Mouse (Mus musculus): ENCODE measurements around the gene Mrpl11. TPM values are rescaled to one million over a fixed set of nuclear protein-coding genes. Genes with fewer than 3 reads are reported as not detected.
"Not testable (repeated sequence)": the region's sequence is repeated elsewhere in the genome, so short reads cannot be mapped to it uniquely, and the experiment has no call there.

Gene Mrpl11
- total RNA-seq, 1 experiment from 2014 or later: 51.8 TPM

- DNase-seq: peak; percentile 84
These were observed 31.0 kb downstream of the Mrpl11 start for GRCm38 (mm10) chr19:4992904-4993303.

- no peak for DNase-seq
These were observed 32.1 kb downstream of the Mrpl11 start for GRCm38 (mm10) chr19:4994043-4994442.

- no peak for DNase-seq
These were observed 37.6 kb downstream of the Mrpl11 start for GRCm38 (mm10) chr19:4999445-5000140.

- DNase-seq: peak; percentile 81
These were observed 39.9 kb downstream of the Mrpl11 start for GRCm38 (mm10) chr19:5001666-5002406.

GRCm38 (mm10) chr19:5003644-5004043 lies 41.7 kb downstream of the Mrpl11 start:
- not testable (repeated sequence) for DNase-seq

- DNase-seq: no peak
These were observed 43.0 kb downstream of the Mrpl11 start for GRCm38 (mm10) chr19:5004925-5005324.

GRCm38 (mm10) chr19:5013138-5013537 lies 51.2 kb downstream of the Mrpl11 start:
- no peak for DNase-seq

- no peak for DNase-seq
These were observed 53.0 kb downstream of the Mrpl11 start for GRCm38 (mm10) chr19:5014961-5015398.

- DNase-seq: no peak
These were observed 54.3 kb downstream of the Mrpl11 start for GRCm38 (mm10) chr19:5016221-5016742.

Other genes with a start within 250 kb of the Mrpl11 start
- 16.8 and 17.5 TPM in 2 replicates for gene Rbm4b, start 205.7 kb upstream of the Mrpl11 start, total RNA-seq (2021)
- gene Rbm4, start 168.2 kb upstream of the Mrpl11 start, total RNA-seq (2021): 62.4 and 65.4 TPM in 2 replicates
- 22.2 and 30.2 TPM in 2 replicates for gene Gm21992, start 150.5 kb upstream of the Mrpl11 start, total RNA-seq (2021)
- gene Rbm14, start 150.5 kb upstream of the Mrpl11 start, total RNA-seq (2021): 45.4 and 46.5 TPM in 2 replicates
- gene Ccs, start 122.8 kb upstream of the Mrpl11 start, total RNA-seq (2021): 107 and 128 TPM in 2 replicates
- 0.15 TPM in 1 of 2 replicates, not detected in the other for gene Ccdc87, start 122.8 kb upstream of the Mrpl11 start, total RNA-seq (2021)
- gene Ctsf, start 107.0 kb upstream of the Mrpl11 start, total RNA-seq (2021): 361 and 398 TPM in 2 replicates
- 0.58 and 0.71 TPM in 2 replicates for gene Actn3, start 84.2 kb upstream of the Mrpl11 start, total RNA-seq (2021)
- 21.0 and 23.3 TPM in 2 replicates for gene Zdhhc24, start 83.5 kb upstream of the Mrpl11 start, total RNA-seq (2021)
- 8.4 and 12.3 TPM in 2 replicates for gene Bbs1, start 55.5 kb upstream of the Mrpl11 start, total RNA-seq (2021)
- 102 and 126 TPM in 2 replicates for gene Dpp3, start 33.9 kb upstream of the Mrpl11 start, total RNA-seq (2021)
- 8.4 and 11.4 TPM in 2 replicates for gene Peli3, start 19.0 kb upstream of the Mrpl11 start, total RNA-seq (2021)
- 0.33 and 0.43 TPM in 2 replicates for gene Npas4, start 28.2 kb downstream of the Mrpl11 start, total RNA-seq (2021)
- gene Slc29a2, start 61.7 kb downstream of the Mrpl11 start, total RNA-seq (2021): 4.9 and 5.0 TPM in 2 replicates
- 16.3 and 41.8 TPM in 2 replicates for gene B4gat1, start 76.7 kb downstream of the Mrpl11 start, total RNA-seq (2021)
- gene AC124502.3, start 76.7 kb downstream of the Mrpl11 start, total RNA-seq (2021): 1.7 and 9.8 TPM in 2 replicates
- gene Brms1, start 79.2 kb downstream of the Mrpl11 start, total RNA-seq (2021): 21.6 and 32.0 TPM in 2 replicates
- gene Rin1, start 88.3 kb downstream of the Mrpl11 start, total RNA-seq (2021): 5.9 and 6.0 TPM in 2 replicates
- gene Cd248, start 105.9 kb downstream of the Mrpl11 start, total RNA-seq (2021): 10.0 and 12.7 TPM in 2 replicates
- 1.3 and 1.4 TPM in 2 replicates for gene Tmem151a, start 123.4 kb downstream of the Mrpl11 start, total RNA-seq (2021)
- gene Yif1a, start 126.4 kb downstream of the Mrpl11 start, total RNA-seq (2021): 62.7 and 68.2 TPM in 2 replicates
- gene Cnih2, start 136.4 kb downstream of the Mrpl11 start, total RNA-seq (2021): 1.1 and 2.7 TPM in 2 replicates
- 165 and 186 TPM in 2 replicates for gene Rab1b, start 144.9 kb downstream of the Mrpl11 start, total RNA-seq (2021)
- 47.3 and 54.2 TPM in 2 replicates for gene Klc2, start 156.4 kb downstream of the Mrpl11 start, total RNA-seq (2021)

All from adrenal gland, postnatal 25 days (tissue).